Mouse (Mus musculus) midbrain, embryonic 11.5 days (tissue): ENCODE measurements around the gene Eme2. TPM values are rescaled to one million over a fixed set of nuclear protein-coding genes. Genes with fewer than 3 reads are reported as not detected.

Experiments
- ATAC-seq: fragments of 200-750 bp; cut with Nextera tagmentation; 2 replicates; pipeline ENCODE4 v1.8.0; 2017; ENCODE audit warnings: moderate TSS enrichment, moderate library complexity; ENCODE audit not compliant: low FRiP score
- DNase-seq: peaks from one replicate; pipeline ENCODE4 v3.0.0; 2015; ENCODE audit warnings: low spot score; ENCODE audit errors: missing footprints
- H3K27ac ChIP-seq: fragments of 300-500 bp; sonication (generic); 2 replicates; pipeline ENCODE4 v1.5.1; 2014; ENCODE audit warnings: low read depth, low read length
- H3K27me3 ChIP-seq: fragments of 300-500 bp; sonication (generic); 2 replicates; pipeline ENCODE4 v1.6.1; 2014; ENCODE audit warnings: mild to moderate bottlenecking, low read length, moderate library complexity, mixed read lengths; ENCODE audit not compliant: control insufficient read depth, insufficient read depth
- H3K36me3 ChIP-seq: fragments of 300-500 bp; sonication (generic); 2 replicates; pipeline ENCODE4 v1.6.1; 2014; ENCODE audit warnings: mild to moderate bottlenecking, low read length, moderate library complexity, mixed read lengths; ENCODE audit not compliant: control insufficient read depth, insufficient read depth
- H3K4me1 ChIP-seq: fragments of 300-500 bp; sonication (generic); 2 replicates; pipeline ENCODE4 v1.6.1; 2014; ENCODE audit warnings: low read length; ENCODE audit not compliant: control insufficient read depth, insufficient read depth
- H3K4me2 ChIP-seq: fragments of 300-500 bp; sonication (generic); 2 replicates; pipeline ENCODE4 v1.6.1; 2014; ENCODE audit warnings: mild to moderate bottlenecking, moderate library complexity
- H3K4me3 ChIP-seq: fragments of 300-500 bp; sonication (generic); 2 replicates; pipeline ENCODE4 v1.5.1; 2014; ENCODE audit warnings: low read depth, low read length
- H3K9ac ChIP-seq: fragments of 300-500 bp; sonication (generic); 2 replicates; pipeline ENCODE4 v1.6.1; 2014; ENCODE audit warnings: low read length
- H3K9me3 ChIP-seq: fragments of 300-500 bp; sonication (generic); 2 replicates; pipeline ENCODE4 v1.6.1; 2016; ENCODE audit warnings: low read length; ENCODE audit not compliant: control insufficient read depth
- WGBS: fragments of 180-500 bp; shearing (Covaris S2); extraction: QIAGEN DNeasy Blood & Tissue Kit; methylation state at CpG from one replicate; pipeline ENCODE4 v1.1.7; 2014; 5-methylcytosine and 5-hydroxymethylcytosine counted together
- polyA plus RNA-seq: library from polyadenylated mRNA; unstranded; fragments of >200 nt; fragmentation: Nextera tagmentation; extraction: Ambion mirVana; gene quantifications from 2 replicates; pipeline ENCODE4 v1.2.1, GENCODE M21; 2014

Gene Eme2
- polyA plus RNA-seq, 1 experiment from 2014 or later, result 20.8 TPM

- DNase-seq, result no peak
- H3K9me3 ChIP-seq, result no peaks in the 10 kb centered on the region
- no peak within 1 kb of the TSS for H3K9ac ChIP-seq
- no peaks in the 10 kb centered on the region for H3K27me3 ChIP-seq
- H3K27ac ChIP-seq, result no peak within 1 kb of the TSS
- no peak for ATAC-seq
- H3K4me1 ChIP-seq, result no peaks in the 10 kb centered on the region
- no peak within 1 kb of the TSS for H3K4me3 ChIP-seq
- 86% methylated on average over 8 of the region's 8 CpGs for WGBS
- no peaks in the 10 kb centered on the region; the same call in 1 of the 2 replicates for H3K36me3 ChIP-seq
- no peak within 1 kb of the TSS for H3K4me2 ChIP-seq
Measured at GRCm38 (mm10) chr17:24865776-24866175, 29.1 kb downstream of the Eme2 start, which contains the start of gene Igfals. Igfals (plus strand) TSS chr17:24865997.

GRCm38 (mm10) chr17:24861785-24862184 lies 33.1 kb downstream of the Eme2 start:
- Histone ChIP-seq H3K27me3 (no peaks in the 10 kb centered on the region), H3K27ac (no peak overlapping the region), H3K4me3 (no peak overlapping the region), H3K4me2 (no peak overlapping the region), H3K9ac (no peak overlapping the region), H3K4me1 (no peaks in the 10 kb centered on the region), H3K36me3 (no peaks in the 10 kb centered on the region; the same call in 1 of the 2 replicates), H3K9me3 (no peaks in the 10 kb centered on the region)
- DNase-seq (no peak), ATAC-seq (no peak)
- WGBS, result 89% methylated on average over 3 of the region's 3 CpGs

- no peak for ATAC-seq
- no peaks in the 10 kb centered on the region; the same call in 1 of the 2 replicates for H3K36me3 ChIP-seq
- no peak overlapping the region for H3K9ac ChIP-seq
- no peaks in the 10 kb centered on the region for H3K9me3 ChIP-seq
- H3K27ac ChIP-seq, result no peak overlapping the region
- no peak overlapping the region for H3K4me3 ChIP-seq
- H3K4me1 ChIP-seq, result no peaks in the 10 kb centered on the region
- no peak for DNase-seq
- no peak overlapping the region for H3K4me2 ChIP-seq
- H3K27me3 ChIP-seq, result no peaks in the 10 kb centered on the region
- 90% methylated on average over 8 of the region's 8 CpGs for WGBS
Measured at GRCm38 (mm10) chr17:24860076-24860475, 34.8 kb downstream of the Eme2 start.

- Histone ChIP-seq H3K27me3 (no peaks in the 10 kb centered on the region), H3K9ac (no peak overlapping the region), H3K4me2 (no peak overlapping the region), H3K4me3 (no peak overlapping the region), H3K36me3 (no peaks in the 10 kb centered on the region; the same call in 1 of the 2 replicates), H3K4me1 (no peaks in the 10 kb centered on the region), H3K27ac (no peak overlapping the region), H3K9me3 (no peaks in the 10 kb centered on the region)
- 90% methylated on average over 6 of the region's 6 CpGs for WGBS
- DNase-seq (no peak), ATAC-seq (no peak)
Measured at GRCm38 (mm10) chr17:24858967-24859366, 35.9 kb downstream of the Eme2 start.

- H3K4me2 ChIP-seq, result no peak overlapping the region
- no peak for ATAC-seq
- no peak overlapping the region for H3K27ac ChIP-seq
- H3K9me3 ChIP-seq, result no peaks in the 10 kb centered on the region
- H3K9ac ChIP-seq, result no peak overlapping the region
- no peak for DNase-seq
- H3K4me3 ChIP-seq, result no peak overlapping the region
- H3K27me3 ChIP-seq, result no peaks in the 10 kb centered on the region
- no peaks in the 10 kb centered on the region for H3K36me3 ChIP-seq
- 88% methylated on average over 8 of the region's 8 CpGs for WGBS
- no peaks in the 10 kb centered on the region for H3K4me1 ChIP-seq
Measured at GRCm38 (mm10) chr17:24857831-24858470, 36.9 kb downstream of the Eme2 start.

GRCm38 (mm10) chr17:24856589-24856988 lies 38.3 kb downstream of the Eme2 start:
- no peaks in the 10 kb centered on the region; the same call in 1 of the 2 replicates for H3K27me3 ChIP-seq
- ATAC-seq, result no peak
- WGBS, result 90% methylated on average over 13 of the region's 13 CpGs
- no peak overlapping the region for H3K9ac ChIP-seq
- H3K4me3 ChIP-seq, result no peak overlapping the region
- no peaks in the 10 kb centered on the region for H3K36me3 ChIP-seq
- no peaks in the 10 kb centered on the region for H3K4me1 ChIP-seq
- DNase-seq, result no peak
- H3K27ac ChIP-seq, result no peak overlapping the region
- no peaks in the 10 kb centered on the region for H3K9me3 ChIP-seq
- H3K4me2 ChIP-seq, result no peak overlapping the region

GRCm38 (mm10) chr17:24855838-24856464 lies 38.9 kb downstream of the Eme2 start:
- Histone ChIP-seq H3K4me3 (no peak overlapping the region), H3K36me3 (no peaks in the 10 kb centered on the region)
- 82% methylated on average over 3 of the region's 3 CpGs for WGBS

DNA sequence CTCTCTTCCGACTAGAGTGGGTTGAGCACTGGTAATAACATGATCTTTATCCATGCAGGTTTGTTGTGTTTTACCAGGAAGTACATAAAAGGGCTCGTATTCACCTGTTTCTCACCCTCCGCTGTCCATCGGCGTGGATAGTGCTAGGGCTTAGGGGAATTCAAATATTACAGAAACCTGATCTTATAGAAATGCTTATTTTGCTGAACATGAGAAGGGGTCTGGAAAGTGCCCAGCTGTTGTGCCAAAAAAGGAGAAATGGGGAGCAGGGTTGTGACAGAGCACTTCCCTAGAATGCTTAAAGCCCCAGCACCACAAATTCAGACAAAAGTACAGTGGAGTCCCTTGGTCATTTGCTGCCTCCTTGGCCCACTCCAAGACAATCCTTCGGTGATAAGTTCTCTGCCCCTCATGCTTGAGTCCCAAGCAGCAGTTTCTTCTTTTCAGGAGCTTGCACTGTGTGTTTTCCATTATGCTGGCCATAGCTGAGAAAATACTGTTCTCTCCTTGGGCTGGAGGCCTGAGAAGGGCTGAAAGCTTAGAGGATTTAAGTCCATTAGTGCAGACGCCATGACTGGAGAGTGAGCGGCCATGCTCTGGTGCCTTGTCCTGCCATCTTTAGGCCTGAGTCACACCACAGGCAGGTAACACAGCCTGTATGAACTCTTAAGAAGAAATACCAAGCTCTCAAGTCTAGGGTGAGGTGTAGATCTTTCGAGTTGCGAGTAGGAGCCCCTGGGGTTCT lies 43.3 kb downstream of the Eme2 start:
- Histone ChIP-seq H3K4me2 (peak overlapping the region; percentile 72), H3K4me1 (peaks cover 4% of the 10 kb centered on the region; the same call in 1 of the 2 replicates), H3K4me3 (no peak overlapping the region), H3K9ac (no peak overlapping the region), H3K36me3 (no peaks in the 10 kb centered on the region), H3K27ac (no peak overlapping the region), H3K27me3 (no peaks in the 10 kb centered on the region; the same call in 1 of the 2 replicates), H3K9me3 (no peaks in the 10 kb centered on the region)
- ATAC-seq, result no peak
- WGBS, result 77% methylated on average over 10 of the region's 10 CpGs
- no peak for DNase-seq

More at GRCm38 (mm10) chr17:24855838-24856464, 38.9 kb downstream of the Eme2 start:
- no peak overlapping the region for H3K27ac ChIP-seq
- no peak overlapping the region for H3K4me2 ChIP-seq
- no peaks in the 10 kb centered on the region for H3K9me3 ChIP-seq
- no peaks in the 10 kb centered on the region; the same call in 1 of the 2 replicates for H3K27me3 ChIP-seq
- H3K4me1 ChIP-seq, result no peaks in the 10 kb centered on the region
- no peak for DNase-seq
- no peak for ATAC-seq
- H3K9ac ChIP-seq, result no peak overlapping the region

DNA sequence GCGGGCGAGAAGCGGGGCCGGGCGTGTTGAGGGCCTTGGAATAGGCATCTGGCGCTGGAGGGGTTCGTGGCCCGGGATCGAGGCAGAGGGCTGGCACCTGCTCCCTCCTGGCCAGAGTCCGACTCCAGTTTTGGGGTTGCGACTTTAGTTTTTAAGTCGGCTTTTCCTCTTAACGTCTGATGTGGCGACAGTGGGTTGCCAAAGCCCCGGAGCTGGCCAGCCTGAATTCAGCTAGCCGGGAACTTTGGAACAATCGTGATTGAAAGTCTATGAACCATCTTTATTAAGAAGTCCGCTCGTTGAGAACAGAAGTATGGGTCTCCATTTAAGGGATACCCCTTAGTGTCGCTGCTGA lies 44.1 kb downstream of the Eme2 start:
- Histone ChIP-seq H3K4me3 (peak overlapping the region; percentile 76), H3K27ac (0 out of 2 replicates have a peak overlapping the region, but pooled peaks have one; percentile 73), H3K9me3 (no peaks in the 10 kb centered on the region), H3K27me3 (no peaks in the 10 kb centered on the region; the same call in 1 of the 2 replicates), H3K9ac (peak overlapping the region; percentile 70), H3K4me2 (peak overlapping the region; percentile 72), H3K4me1 (peaks cover 4% of the 10 kb centered on the region; the same call in 1 of the 2 replicates), H3K36me3 (no peaks in the 10 kb centered on the region)
- no peak for ATAC-seq
- 1% methylated on average over 20 of the region's 20 CpGs for WGBS
- DNase-seq, result no peak
